26 mouse cellular contexts compared by ENCODE assay signal in the genomic region with DNA sequence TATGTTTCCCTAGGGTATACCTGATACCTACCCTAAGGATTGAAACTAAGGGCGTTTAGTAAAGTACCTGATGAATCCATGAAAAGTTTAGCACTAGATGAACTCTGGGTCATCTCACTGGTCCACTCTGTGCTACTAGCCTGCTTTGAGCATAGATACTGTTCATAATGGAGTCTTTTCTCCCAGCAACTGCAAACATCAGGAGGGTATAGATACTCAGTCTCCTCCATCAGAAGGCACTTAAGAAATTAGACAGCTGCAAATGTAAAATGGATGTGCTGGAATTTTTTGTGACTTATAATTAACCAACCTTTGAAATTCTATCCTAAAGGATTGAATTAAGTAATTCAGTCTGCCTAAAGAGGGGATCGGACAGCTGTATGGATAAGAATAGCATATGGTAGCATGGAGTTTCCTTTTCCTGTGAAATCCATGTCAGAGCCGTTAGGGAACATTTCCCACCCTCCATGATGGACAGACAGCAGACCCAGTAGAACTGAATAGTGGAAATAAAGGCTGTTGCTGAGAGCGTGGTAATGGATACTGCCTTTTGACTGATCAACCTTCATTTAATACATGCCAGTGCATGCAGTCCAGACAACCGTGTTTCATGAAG.
"Had no signal": no experiment of that assay in that cellular context is flagged by ENCODE, and none has a peak within 500 bp of the region (broad histone marks: within the 10 kb centered on the region; RNA-seq: fewer than 3 reads in every experiment).

No protein-coding gene starts in this region.

- H3K9ac ChIP-seq: heart, embryonic 12.5 days; hindbrain, embryonic 13.5 days; hindbrain, embryonic 15.5 days; kidney, embryonic 15.5 days; limb, embryonic 12.5 days; liver, embryonic 13.5 days; liver, embryonic 15.5 days had no signal

- H3K4me2 ChIP-seq: heart, embryonic 12.5 days; hindbrain, embryonic 13.5 days; hindbrain, embryonic 15.5 days; kidney, embryonic 15.5 days; limb, embryonic 12.5 days; liver, embryonic 11.5 days; liver, embryonic 13.5 days; liver, embryonic 15.5 days had no signal

- H3K27ac ChIP-seq: heart, embryonic 10.5 days; hindbrain, embryonic 13.5 days; hindbrain, embryonic 15.5 days; hindbrain, postnatal 0 days; kidney, embryonic 15.5 days; kidney, postnatal 0 days; limb, embryonic 12.5 days; liver, embryonic 13.5 days; liver, embryonic 15.5 days had no signal

- H3K4me3 ChIP-seq: heart, embryonic 10.5 days; heart, embryonic 12.5 days; hindbrain, embryonic 13.5 days; hindbrain, embryonic 15.5 days; kidney, embryonic 15.5 days; limb, embryonic 12.5 days; liver, embryonic 13.5 days; liver, embryonic 15.5 days had no signal

- H3K27me3 ChIP-seq: heart, embryonic 12.5 days; hindbrain, embryonic 13.5 days; hindbrain, embryonic 15.5 days; kidney, embryonic 15.5 days; limb, embryonic 12.5 days; liver, embryonic 13.5 days; liver, embryonic 15.5 days had no signal

- H3K9me3 ChIP-seq: heart, embryonic 10.5 days; heart, embryonic 12.5 days; hindbrain, embryonic 13.5 days; hindbrain, embryonic 15.5 days; kidney, embryonic 15.5 days; limb, embryonic 12.5 days; liver, embryonic 15.5 days had no signal

- H3K4me1 ChIP-seq: heart, embryonic 10.5 days; heart, embryonic 12.5 days; kidney, embryonic 15.5 days; liver, embryonic 13.5 days had no signal

- H3K36me3 ChIP-seq: heart, embryonic 10.5 days; heart, embryonic 12.5 days; hindbrain, embryonic 13.5 days; hindbrain, embryonic 15.5 days; kidney, embryonic 15.5 days; limb, embryonic 12.5 days; liver, embryonic 13.5 days; liver, embryonic 15.5 days had no signal

- ATAC-seq: hindbrain, postnatal 0 days; intestine, embryonic 16.5 days had no signal

- DNase-seq: gastrocnemius, postnatal 14 days; gastrocnemius, postnatal 36 days; heart, adult 18-20 months; heart, postnatal 10 days; heart, postnatal 36 days; kidney, adult 11 months; kidney, adult 2 months; kidney, adult 9 months; kidney, postnatal 14 days; kidney, postnatal 36 days; layer of hippocampus, adult 9-11 months; layer of hippocampus, postnatal 36 days; left cerebral cortex, postnatal 4 days; liver; liver, embryonic 13.5 days had no signal
